Mouse (Mus musculus) fat pad, adult 2 months (tissue): ENCODE results near the gene Gm20388.

Experiments used
- DNase-seq: peaks from one replicate; pipeline ENCODE4 v3.0.0-alpha.2; 2011; ENCODE audit warnings: low read depth, low spot score; ENCODE audit errors: extremely low read depth

Gm20388 gene

GRCm38 (mm10) chr8:122469965-122470364, 2559.3 kb downstream of the Gm20388 start:
- no peak for DNase-seq

- no peak for DNase-seq
Measured at GRCm38 (mm10) chr8:122470691-122471090, 2560.1 kb downstream of the Gm20388 start.

DNA sequence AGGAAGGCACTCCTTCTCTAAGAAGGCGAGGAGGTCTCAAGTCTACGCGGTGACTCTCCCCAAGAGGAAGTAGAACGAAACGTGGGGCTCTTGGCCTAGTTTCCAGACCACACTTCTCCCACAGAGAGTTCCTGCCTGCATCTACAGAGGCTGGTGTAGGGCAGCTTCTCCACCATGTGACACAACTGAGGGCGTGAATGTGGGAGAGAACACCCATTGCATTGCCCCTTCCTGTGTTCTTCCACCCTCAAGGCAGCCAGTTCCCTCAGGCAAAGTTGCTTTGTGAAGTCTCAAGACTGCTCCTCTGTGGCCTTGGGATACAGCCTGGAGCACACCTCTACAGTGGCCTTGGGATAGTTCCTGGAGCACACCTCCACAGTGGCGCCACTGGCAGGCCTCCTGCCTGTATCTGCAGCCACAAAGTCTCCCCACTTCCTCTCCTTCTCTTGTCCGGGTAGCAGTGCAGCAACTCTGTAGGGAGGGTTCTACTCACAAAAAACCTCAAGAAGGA, 2563.3 kb downstream of the Gm20388 start:
- no peak for DNase-seq

- no peak for DNase-seq
Measured at GRCm38 (mm10) chr8:122474951-122475560, 2564.4 kb downstream of the Gm20388 start.

DNA sequence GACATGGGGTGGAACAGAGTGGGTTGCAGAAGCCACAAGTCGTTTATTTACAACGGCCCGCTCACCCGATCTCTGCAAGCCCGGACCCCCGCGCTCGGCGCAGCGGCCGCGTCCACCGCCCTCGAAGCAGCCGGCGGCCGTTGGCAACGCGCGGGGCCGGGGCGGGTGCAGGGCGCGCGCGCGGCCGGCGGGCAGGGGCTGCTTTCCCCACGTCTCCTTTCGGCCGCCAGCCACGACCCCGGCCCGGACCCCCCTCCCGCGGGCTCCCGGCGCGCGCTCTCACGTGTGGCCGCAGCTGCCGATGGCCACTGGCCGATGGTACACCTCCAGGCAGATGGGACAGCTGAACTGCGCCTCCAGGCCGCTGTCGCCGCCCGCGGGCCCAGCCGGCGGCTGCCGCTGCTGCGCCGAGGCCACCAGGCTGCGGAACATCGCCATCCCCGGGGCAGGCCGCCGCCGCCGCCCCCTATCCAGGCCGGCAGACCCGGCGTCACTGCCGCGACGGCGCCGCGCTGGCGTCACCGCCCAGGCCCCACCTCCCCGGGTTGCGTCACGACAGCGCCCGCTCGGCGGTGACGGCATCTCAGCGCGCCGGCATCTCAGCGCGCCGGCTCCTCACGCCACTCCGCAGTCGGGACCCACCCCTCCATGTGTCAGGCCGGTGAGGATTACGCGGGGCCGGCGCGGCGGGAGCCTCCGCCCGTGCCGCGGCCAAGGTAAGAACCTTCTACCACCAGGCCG, 2565.1 kb downstream of the Gm20388 start, which contains the start of the genes Rnf166 and Ctu2:
Gene Rnf166, minus strand, starts transcription at position 485 of the 741 bp plus-strand sequence.
Gene Ctu2, plus strand, starts transcription at position 564 of the 741 bp plus-strand sequence.
- no peak for DNase-seq

GRCm38 (mm10) chr8:122482448-122482847, 2571.8 kb downstream of the Gm20388 start:
- no peak for DNase-seq

- DNase-seq: no peak
Measured at GRCm38 (mm10) chr8:122483877-122484276, 2573.2 kb downstream of the Gm20388 start.

DNA sequence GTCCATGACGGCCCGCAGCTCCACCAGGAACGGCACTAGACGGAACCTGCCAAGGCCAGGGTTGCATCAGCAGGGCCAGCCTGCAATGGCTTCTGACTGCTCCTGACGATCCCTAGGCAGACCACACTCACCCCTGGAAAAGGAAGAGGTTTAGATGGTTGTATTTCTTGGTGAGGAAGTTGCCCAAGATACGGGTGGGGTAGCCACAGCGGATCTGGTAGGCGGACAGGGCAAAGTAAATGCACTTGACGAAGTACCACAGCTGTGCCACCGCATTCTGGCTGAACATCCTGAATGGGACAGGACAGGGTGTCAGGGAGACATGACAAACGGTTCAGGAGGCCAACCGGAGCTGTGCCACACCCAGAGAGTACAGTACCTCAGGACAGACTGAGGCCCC, 2574.2 kb downstream of the Gm20388 start:
- no peak for DNase-seq

DNA sequence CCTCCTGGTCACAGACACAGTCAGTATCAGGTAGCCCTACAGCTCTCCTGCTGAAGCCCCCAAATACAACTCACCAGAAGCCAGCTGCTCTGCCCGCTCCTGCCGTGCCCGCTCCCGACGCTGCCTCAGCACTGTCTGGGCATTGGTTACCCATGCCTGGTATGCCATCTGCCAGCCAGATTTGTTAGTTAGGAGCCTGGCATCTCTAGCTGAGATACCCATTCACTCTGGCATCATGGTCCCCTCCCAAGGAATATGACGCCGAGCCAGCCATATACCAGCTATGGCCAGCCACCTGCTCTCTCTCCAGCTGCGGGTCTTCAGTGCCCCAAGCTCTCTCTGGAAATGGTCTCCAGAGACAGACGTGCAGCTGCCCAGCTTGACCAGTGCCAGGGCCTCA, 2577.7 kb downstream of the Gm20388 start:
- no peak for DNase-seq

DNA sequence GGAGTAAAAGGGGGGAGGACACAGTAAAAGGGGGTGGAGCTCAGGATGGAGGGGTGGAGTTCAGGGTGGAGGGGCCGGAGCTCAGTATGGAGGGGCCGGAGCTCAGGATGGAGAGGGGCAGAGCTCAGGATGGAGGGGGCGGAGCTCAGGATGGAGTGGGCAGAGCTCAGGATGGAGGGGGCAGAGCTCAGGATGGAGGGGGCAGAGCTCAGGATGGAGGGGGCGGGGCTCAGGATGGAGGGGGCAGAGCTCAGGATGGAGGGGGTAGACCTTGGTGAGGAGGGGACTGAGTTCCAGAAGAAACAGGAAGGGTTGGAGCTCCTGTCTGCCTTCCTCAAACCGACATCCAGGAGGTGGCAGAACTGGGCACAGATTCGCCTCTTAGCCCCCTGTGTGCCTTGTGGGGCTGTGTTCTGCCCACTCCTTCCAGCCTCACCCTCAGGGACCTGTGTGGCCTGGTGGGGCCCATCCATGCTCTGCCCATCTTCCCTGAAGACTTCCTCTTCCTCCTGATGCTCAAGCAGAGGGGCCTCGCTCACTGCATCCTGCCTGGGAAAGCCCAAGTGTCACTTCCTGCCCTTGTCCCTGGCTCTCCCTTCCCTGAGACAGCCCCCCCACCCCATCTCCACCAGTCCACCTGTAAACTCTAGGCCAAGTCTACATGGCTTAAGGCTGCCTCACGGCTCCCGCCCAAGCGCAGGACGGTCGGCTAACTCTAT, 2586.5 kb downstream of the Gm20388 start:
- no peak for DNase-seq

GRCm38 (mm10) chr8:122497912-122498311, 2587.3 kb downstream of the Gm20388 start:
- no peak for DNase-seq

- no peak for DNase-seq
Measured at GRCm38 (mm10) chr8:122500856-122501255, 2590.2 kb downstream of the Gm20388 start.

DNA sequence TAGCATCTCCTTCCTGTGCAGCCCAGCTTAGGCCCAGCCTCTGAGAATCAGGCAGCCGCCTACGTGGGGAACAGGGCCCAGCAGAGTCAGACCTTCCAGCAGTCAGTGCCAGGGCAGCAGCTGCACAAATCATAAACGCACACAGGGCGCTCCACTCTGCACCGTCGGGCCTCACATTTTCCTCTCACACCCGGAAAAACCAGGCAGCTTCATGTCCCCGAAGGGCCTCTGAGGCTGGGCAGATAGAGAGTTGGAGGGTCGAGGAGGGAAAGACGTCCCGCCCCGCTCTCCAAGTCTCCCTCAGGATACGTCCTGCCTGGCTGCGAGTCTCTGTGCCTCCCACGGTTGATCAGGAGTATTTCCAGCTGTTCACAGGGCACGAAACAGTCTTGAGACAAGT, 2600.9 kb downstream of the Gm20388 start:
- DNase-seq: no peak

GRCm38 (mm10) chr8:122512392-122512791, 2601.8 kb downstream of the Gm20388 start:
- no peak for DNase-seq

DNA sequence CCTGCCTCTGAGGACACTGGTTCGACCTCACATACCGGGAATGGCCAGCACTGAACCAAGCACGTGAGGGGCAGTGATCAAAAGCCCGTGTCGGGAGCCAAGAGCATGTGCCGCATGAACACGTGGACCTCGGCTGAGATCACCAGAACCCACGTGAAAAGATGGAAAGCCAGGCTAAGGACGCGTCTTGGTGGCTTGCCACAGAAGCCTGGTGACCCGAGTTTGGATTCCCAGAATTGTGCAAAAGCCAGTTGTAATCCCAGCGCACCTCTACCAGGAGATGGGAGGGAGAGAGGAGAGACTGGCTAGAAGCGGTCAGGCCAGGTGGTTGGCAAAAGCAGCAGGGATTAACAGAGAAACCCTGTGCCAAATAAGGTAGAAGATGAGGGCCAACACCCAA, 2605.1 kb downstream of the Gm20388 start:
- DNase-seq: peak; percentile 90

- no peak for DNase-seq
Measured at GRCm38 (mm10) chr8:122517541-122518190, 2607.0 kb downstream of the Gm20388 start.

DNA sequence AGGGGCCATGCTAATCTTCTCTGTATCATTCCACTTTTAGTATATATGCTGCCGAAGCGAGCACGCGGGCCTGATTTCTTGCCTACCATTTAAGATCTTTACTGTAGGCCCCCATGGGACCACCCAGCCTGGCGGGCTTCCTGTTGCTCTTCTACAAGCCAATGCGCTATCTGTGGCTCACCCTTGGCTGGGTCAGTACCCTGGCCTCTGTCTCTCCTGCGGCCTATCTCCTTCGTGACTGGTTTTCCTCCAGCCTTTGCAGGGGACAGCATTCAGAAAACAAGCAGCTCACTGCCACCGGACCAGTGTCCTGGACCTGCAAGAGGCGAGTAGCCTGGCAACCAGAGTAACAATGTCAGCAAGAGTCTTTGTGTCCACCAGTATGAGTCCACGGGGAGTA, 2610.0 kb downstream of the Gm20388 start:
- DNase-seq: no peak

DNA sequence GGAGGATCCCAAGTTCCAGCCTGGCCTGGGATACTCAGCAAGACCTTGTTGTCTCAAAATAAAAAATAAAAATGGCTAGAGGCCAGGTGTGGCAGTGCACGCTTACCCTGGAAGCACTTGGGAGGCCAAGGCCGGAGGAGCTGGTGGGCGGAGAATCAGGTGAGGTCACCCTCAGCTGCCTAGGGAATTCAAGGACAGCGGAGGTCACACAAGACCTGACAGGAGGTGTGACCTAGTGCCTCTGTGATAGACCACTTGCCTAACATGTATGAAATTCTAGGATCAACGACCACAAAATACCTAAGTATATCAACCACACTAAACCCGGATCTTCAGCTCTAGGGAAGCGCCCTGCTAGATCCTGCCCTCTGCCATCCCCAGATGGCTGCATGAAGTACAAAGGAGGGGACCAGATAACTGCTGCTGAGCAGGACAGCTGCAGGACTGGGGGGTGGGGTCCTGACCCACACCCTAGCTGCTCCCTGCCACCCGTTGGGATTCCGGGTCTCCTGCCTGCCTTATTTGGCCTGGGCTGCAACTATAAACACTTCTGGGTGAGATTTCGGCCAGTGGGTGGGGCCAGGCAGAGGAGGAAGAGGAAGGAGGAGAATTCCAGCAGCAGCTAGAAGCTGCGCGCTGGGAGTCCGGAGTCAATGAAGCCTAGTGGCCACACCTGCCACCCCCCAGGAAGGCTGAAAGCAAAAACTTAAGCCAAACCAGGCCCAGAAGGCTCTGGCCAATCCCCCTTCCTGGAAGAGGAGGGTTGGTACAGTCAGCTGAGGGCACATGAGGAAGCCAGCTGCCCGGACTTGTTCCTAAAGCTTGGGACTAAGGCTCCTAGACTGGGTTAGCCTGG, 2612.4 kb downstream of the Gm20388 start:
- DNase-seq: no peak

DNA sequence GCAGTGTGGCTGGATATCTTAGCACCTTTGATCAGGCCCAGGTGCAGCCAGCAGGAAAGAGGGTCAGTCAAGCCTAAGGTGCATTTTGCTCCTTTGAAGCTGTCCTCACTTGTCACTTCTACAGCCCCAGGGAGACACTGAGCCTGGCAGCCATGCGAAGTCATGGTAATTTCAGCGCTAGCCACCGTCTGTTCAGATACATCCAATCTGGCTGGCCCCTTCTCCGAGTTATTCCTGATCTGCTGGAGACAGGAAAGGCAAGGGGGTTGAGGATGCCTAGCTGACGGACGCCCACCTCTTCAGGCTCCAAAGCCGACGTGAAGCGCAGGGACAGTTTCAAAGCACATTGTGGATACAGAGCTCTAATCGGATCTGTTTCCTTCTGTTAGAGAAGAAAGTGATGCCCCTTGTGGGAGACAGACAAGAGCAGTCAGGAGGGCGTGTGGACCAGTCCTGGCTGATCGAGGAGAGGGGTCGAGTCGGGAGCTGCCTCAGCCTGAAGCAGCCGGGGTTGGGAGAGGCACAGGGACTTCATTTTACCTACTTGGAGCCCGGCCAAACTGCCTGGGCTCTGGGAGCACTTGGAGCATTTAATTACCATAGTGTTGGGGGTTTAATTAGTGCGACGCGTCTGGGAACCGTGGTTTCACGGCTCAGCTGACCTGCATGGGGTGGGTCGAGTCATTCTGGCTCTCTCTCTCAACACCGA, 2613.2 kb downstream of the Gm20388 start:
- DNase-seq: no peak

DNA sequence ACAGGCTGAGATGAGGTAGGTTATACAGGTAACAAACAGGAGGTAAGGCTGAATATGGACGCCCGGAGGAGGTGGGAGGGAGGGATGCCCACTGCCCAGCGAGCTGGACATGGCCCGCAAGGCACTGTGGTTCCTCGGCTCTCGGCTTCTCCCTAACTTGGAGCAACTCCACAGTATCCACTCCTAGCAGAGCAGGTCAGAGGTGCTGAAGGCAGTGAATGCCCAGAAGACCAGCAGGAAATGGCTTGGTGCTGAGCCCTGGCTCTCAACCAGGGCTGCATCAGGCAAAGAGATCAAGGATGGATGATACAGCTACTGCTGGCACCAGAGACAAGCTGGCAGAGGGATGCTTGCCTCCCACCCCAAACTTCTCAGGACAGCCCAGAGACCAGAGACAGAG, 2613.9 kb downstream of the Gm20388 start:
- no peak for DNase-seq
